Comparison of ENCODE assay signal across 14 mouse cellular contexts in genomic region chr3:104336308-104336707, GRCm38 (mm10).
DNase-seq lines count a peak whose midpoint lies in the region; ATAC-seq and TF ChIP-seq lines count a peak whose summit lies in the region.
"Had no signal": no experiment of that assay in that cellular context is flagged by ENCODE, and none has a peak within 500 bp of the region (broad histone marks: within the 10 kb centered on the region; RNA-seq: fewer than 3 reads in every experiment).

No protein-coding gene starts in this region.

- 31% methylated on average over 4 of the region's 4 CpGs for WGBS in neural tube, embryonic 13.5 days
- 45% methylated on average over 4 of the region's 4 CpGs for WGBS in cerebellum, adult 2 months

- no peaks in the 10 kb centered on the region for H3K9me3 ChIP-seq in neural tube, embryonic 13.5 days
- H3K9me3 ChIP-seq: G1E; heart, embryonic 10.5 days; intestine, embryonic 15.5 days; stomach, embryonic 15.5 days had no signal

- intact Hi-C loops in heart, postnatal 36 days (cut with DNase I), result no loop called here

- H3K27me3 ChIP-seq in neural tube, embryonic 13.5 days, result no peaks in the 10 kb centered on the region
- H3K27me3 ChIP-seq in cerebellum, adult 2 months (ENCODE audit: control insufficient read depth, insufficient read depth, low read length), result no peaks in the 10 kb centered on the region; the same call in 1 of the 2 replicates
- H3K27me3 ChIP-seq: intestine, embryonic 15.5 days; stomach, embryonic 15.5 days had no signal

- H3K4me2 ChIP-seq in neural tube, embryonic 13.5 days, result no peak overlapping the region
- H3K4me2 ChIP-seq: intestine, embryonic 15.5 days; stomach, embryonic 15.5 days had no signal

- ATAC-seq in neural tube, embryonic 13.5 days (ENCODE audit: low read depth), result peak; percentile 68
- ATAC-seq: intestine, embryonic 15.5 days had no signal

- H3K4me3 ChIP-seq in neural tube, embryonic 13.5 days, result no peak overlapping the region
- no peak overlapping the region for H3K4me3 ChIP-seq in cerebellum, adult 2 months (replicated peaks; ENCODE audit: insufficient read depth, low read depth, low read length)
- H3K4me3 ChIP-seq: heart, embryonic 10.5 days; intestine, embryonic 15.5 days; stomach, embryonic 15.5 days had no signal

- no peaks in the 10 kb centered on the region for H3K36me3 ChIP-seq in neural tube, embryonic 13.5 days
- H3K36me3 ChIP-seq: G1E; heart, embryonic 10.5 days; intestine, embryonic 15.5 days; stomach, embryonic 15.5 days had no signal

- peak overlapping the region; percentile 86 for H3K27ac ChIP-seq in neural tube, embryonic 13.5 days (replicated peaks)
- no peak overlapping the region for H3K27ac ChIP-seq in cerebellum, adult 2 months (ENCODE audit: insufficient read depth, low read length)
- H3K27ac ChIP-seq: heart, embryonic 10.5 days; intestine, embryonic 15.5 days; liver, embryonic 14.5 days; stomach, embryonic 15.5 days had no signal

- H3K4me1 ChIP-seq in neural tube, embryonic 13.5 days (replicated peaks), result peaks cover 29% of the 10 kb centered on the region
- H3K4me1 ChIP-seq in cerebellum, adult 2 months (ENCODE audit: control insufficient read depth, insufficient read depth, low read length), result no peaks in the 10 kb centered on the region
- H3K4me1 ChIP-seq: intestine, embryonic 15.5 days had no signal

- DNase-seq in embryo, embryonic 11.5 days (ENCODE audit: low read depth, low spot score), result peak; percentile 13
- DNase-seq in embryo, embryonic 11 days, result no peak
- no peak for DNase-seq in neural tube, embryonic 10.5 days (ENCODE audit: extremely low spot score, low spot score)
- peak; percentile 30 to 46 for DNase-seq in left cerebral cortex, adult 9 months (ENCODE audit: low spot score in 2 of 2)
- peak; percentile 32 for DNase-seq in right cerebral cortex, postnatal 14 days
- no peak for DNase-seq in heart, postnatal 36 days
- no peak for DNase-seq in cerebellum, adult 2 months
- DNase-seq: cerebellum, adult 11-12 months had no signal

- no peak for TF ChIP-seq CTCF in cerebellum, adult 2 months (IDR thresholded peaks at IDR 0.05; ENCODE audit: borderline replicate concordance, insufficient read depth, low read depth, low read length)

- H3K9ac ChIP-seq in neural tube, embryonic 13.5 days, result no peak overlapping the region; the same call in 1 of the 2 replicates
- H3K9ac ChIP-seq: intestine, embryonic 15.5 days; liver, embryonic 14.5 days; stomach, embryonic 15.5 days had no signal

- TF ChIP-seq POLR2A in cerebellum, adult 2 months (IDR thresholded peaks at IDR 0.05; ENCODE audit: borderline replicate concordance, insufficient read depth, low read length), result no peak

Comparison
In these comparisons a context has a peak if more than half of its experiments do, and no peak if none do; other contexts are left out.
1. DNase-seq: peak in embryo, embryonic 11.5 days (single experiment), left cerebral cortex, adult 9 months (2 of 2) and right cerebral cortex, postnatal 14 days (single experiment); none in embryo, embryonic 11 days (single experiment), neural tube, embryonic 10.5 days (single experiment), heart, postnatal 36 days (0 of 2) and cerebellum, adult 2 months (0 of 2).